Mouse (Mus musculus) spleen, adult 2 months (tissue): ENCODE results near the gene Idh2. TPM values are rescaled to one million over a fixed set of nuclear protein-coding genes. Genes with fewer than 3 reads are reported as not detected.
A peak's percentile ranks its signal among the peaks of the same experiment; 100 is the strongest.

Experiments
- DNase-seq, 2 experiments: peaks; one replicate each; pipeline versions ENCODE4 v3.0.0 to v3.0.0-alpha.2; 2012 to 2021; ENCODE audit warnings: low spot score in 2 of 2, low read depth in 1 of 2
- H3K27ac ChIP-seq: fragments of 200-500 bp; 2 replicates; pipeline ENCODE4 v1.5.1; 2012; ENCODE audit warnings: low read length, inconsistent platforms; ENCODE audit not compliant: insufficient read depth
- H3K27me3 ChIP-seq: fragments of 200-500 bp; 2 replicates; pipeline ENCODE4 v1.6.1; 2012; ENCODE audit warnings: mild to moderate bottlenecking, moderate library complexity, low read length, inconsistent platforms; ENCODE audit not compliant: control insufficient read depth, insufficient read depth
- H3K36me3 ChIP-seq: fragments of 200-500 bp; 2 replicates; pipeline ENCODE4 v1.6.1; 2012; ENCODE audit warnings: mild to moderate bottlenecking, low read length, inconsistent platforms; ENCODE audit not compliant: control insufficient read depth, insufficient read depth
- H3K4me1 ChIP-seq: fragments of 200-500 bp; 2 replicates; pipeline ENCODE4 v1.6.1; 2011; ENCODE audit warnings: inconsistent platforms; ENCODE audit not compliant: control insufficient read depth, insufficient read depth, insufficient read length
- H3K4me3 ChIP-seq: fragments of 200-500 bp; 2 replicates; pipeline ENCODE4 v1.5.1; 2011; ENCODE audit warnings: mild to moderate bottlenecking, inconsistent platforms; ENCODE audit not compliant: insufficient read depth, insufficient read length; ENCODE audit errors: extremely low read depth
- CTCF ChIP-seq: fragments of 200-500 bp; IDR thresholded peaks from 2 replicates; pipeline ENCODE4 v1.5.1; 2011; ENCODE audit warnings: mild to moderate bottlenecking, inconsistent platforms; ENCODE audit not compliant: insufficient read depth, insufficient read length, insufficient replicate concordance; ENCODE audit errors: extremely low read depth
- POLR2A ChIP-seq: fragments of 200-500 bp; IDR thresholded peaks from 2 replicates; pipeline ENCODE4 v1.6.1; 2011; ENCODE audit warnings: low read depth, low read length, inconsistent platforms
- WGBS: fragments of 180-500 bp; shearing (Covaris S2); methylation state at CpG from one replicate; pipeline ENCODE4 v1.1.7; 2018; 5-methylcytosine and 5-hydroxymethylcytosine counted together
- polyA plus RNA-seq: library from polyadenylated mRNA; depleted of rRNA; stranded (reverse); fragments of >200 nt; gene quantifications from 2 replicates; pipeline ENCODE4 v1.2.3, GENCODE M21; 2012

Idh2 gene
- polyA plus RNA-seq, 1 experiment: 52.6 TPM

GRCm38 (mm10) chr7:80060012-80060778, 55.0 kb downstream of the Idh2 start:
- Histone ChIP-seq H3K36me3 (no peaks in the 10 kb centered on the region), H3K4me3 (no peak overlapping the region), H3K27me3 (no peaks in the 10 kb centered on the region), H3K27ac (no peak overlapping the region), H3K4me1 (peaks cover 54% of the 10 kb centered on the region)
- DNase-seq: no peak
- 87% methylated on average over 10 of the region's 10 CpGs for WGBS
- TF ChIP-seq POLR2A (no peak), CTCF (no peak)

- no peak for DNase-seq
- H3K27me3 ChIP-seq: no peaks in the 10 kb centered on the region
- peak overlapping the region; percentile 47; the same call in 1 of the 2 replicates for H3K27ac ChIP-seq
- WGBS: 38% methylated on average over 13 of the region's 13 CpGs
- no peak overlapping the region for H3K4me3 ChIP-seq
- no peaks in the 10 kb centered on the region for H3K36me3 ChIP-seq
- TF ChIP-seq POLR2A: no peak
- no peak for TF ChIP-seq CTCF
- peaks cover 45% of the 10 kb centered on the region for H3K4me1 ChIP-seq
Measured at GRCm38 (mm10) chr7:80059064-80059838, 55.9 kb downstream of the Idh2 start.

GRCm38 (mm10) chr7:80058405-80059063, 56.7 kb downstream of the Idh2 start:
- DNase-seq: no peak
- Histone ChIP-seq H3K27ac (peak overlapping the region; percentile 47; the same call in 1 of the 2 replicates), H3K4me3 (no peak overlapping the region), H3K27me3 (no peaks in the 10 kb centered on the region), H3K4me1 (peaks cover 40% of the 10 kb centered on the region), H3K36me3 (no peaks in the 10 kb centered on the region)
- 47% methylated on average over 4 of the region's 4 CpGs for WGBS
- TF ChIP-seq POLR2A (no peak), CTCF (no peak)

GRCm38 (mm10) chr7:80057781-80058180, 57.4 kb downstream of the Idh2 start:
- Histone ChIP-seq H3K27ac (no peak overlapping the region), H3K4me1 (peaks cover 33% of the 10 kb centered on the region), H3K27me3 (no peaks in the 10 kb centered on the region), H3K4me3 (no peak overlapping the region), H3K36me3 (no peaks in the 10 kb centered on the region)
- DNase-seq: no peak
- WGBS: 72% methylated on average over 14 of the region's 14 CpGs
- TF ChIP-seq POLR2A (no peak), CTCF (no peak)

GRCm38 (mm10) chr7:80057002-80057691, 58.0 kb downstream of the Idh2 start:
- no peak for DNase-seq

GRCm38 (mm10) chr7:80055781-80056180, 59.4 kb downstream of the Idh2 start:
- no peaks in the 10 kb centered on the region for H3K36me3 ChIP-seq
- DNase-seq: no peak
- no peak for TF ChIP-seq CTCF
- TF ChIP-seq POLR2A: no peak

More at GRCm38 (mm10) chr7:80057002-80057691, 58.0 kb downstream of the Idh2 start:
- WGBS: 69% methylated on average over 4 of the region's 4 CpGs
- H3K27ac ChIP-seq: peak overlapping the region; percentile 7; the same call in 1 of the 2 replicates
- no peak for TF ChIP-seq POLR2A
- no peak for TF ChIP-seq CTCF
- H3K4me1 ChIP-seq: peaks cover 33% of the 10 kb centered on the region
- no peaks in the 10 kb centered on the region for H3K36me3 ChIP-seq
- H3K4me3 ChIP-seq: no peak overlapping the region
- no peaks in the 10 kb centered on the region for H3K27me3 ChIP-seq

More at GRCm38 (mm10) chr7:80055781-80056180, 59.4 kb downstream of the Idh2 start:
- 68% methylated on average over 12 of the region's 12 CpGs for WGBS
- Histone ChIP-seq H3K4me1 (peaks cover 33% of the 10 kb centered on the region), H3K27ac (no peak overlapping the region), H3K27me3 (no peaks in the 10 kb centered on the region), H3K4me3 (no peak overlapping the region)
